Mouse (Mus musculus): ENCODE data around the gene Olah.

DNA sequence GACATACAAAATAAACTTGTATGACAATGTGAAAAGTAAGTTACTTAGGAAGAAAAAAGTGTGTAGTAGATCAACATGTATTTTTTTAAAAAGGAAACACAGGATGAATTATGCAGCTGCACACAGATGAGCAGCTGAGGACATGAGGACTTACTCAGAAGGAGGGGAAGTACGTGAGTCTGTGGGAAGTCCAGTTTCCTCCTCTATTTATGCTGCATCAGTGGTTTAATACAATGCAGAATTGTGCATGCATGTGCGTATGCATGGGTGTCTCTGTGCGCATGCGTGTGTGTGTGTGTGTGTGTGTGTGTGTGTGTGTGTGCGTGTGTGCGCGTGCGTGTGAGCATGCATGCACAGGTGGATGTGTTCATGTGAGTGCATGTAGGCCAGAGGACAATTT lies 41.2 kb downstream of the Olah start:
- TF ChIP-seq CTCF (IDR thresholded peaks at IDR 0.05; ENCODE audit: low read depth, low read length) (no peak), GATA1 (IDR thresholded peaks at IDR 0.05; ENCODE audit: borderline replicate concordance, low read length) (no peak), POLR2AphosphoS5 (IDR thresholded peaks at IDR 0.05; ENCODE audit: insufficient replicate concordance, low read depth, low read length) (no peak), GATA2 (IDR thresholded peaks at IDR 0.05; ENCODE audit: borderline replicate concordance, low read depth, low read length) (no peak), TAL1 (conservative IDR thresholded peaks at IDR 0.05; ENCODE audit: low read depth, low read length) (no peak)
